Mouse (Mus musculus) forebrain, embryonic 10.5 days (tissue): ENCODE data around the gene Bpifb1. TPM values are rescaled to one million over a fixed set of nuclear protein-coding genes. Genes with fewer than 3 reads are reported as not detected.

Experiments
- DNase-seq: peaks from one replicate; pipeline ENCODE4 v3.0.0-alpha.2; 2017; ENCODE audit warnings: low spot score; ENCODE audit errors: extremely low spot score
- H3K27ac ChIP-seq: fragments of 300-500 bp; sonication (generic); 2 replicates; pipeline ENCODE4 v1.5.1; 2016; ENCODE audit warnings: mild to moderate bottlenecking
- H3K27me3 ChIP-seq: fragments of 300-500 bp; sonication (generic); 2 replicates; pipeline ENCODE4 v1.6.1; 2016; ENCODE audit warnings: mild to moderate bottlenecking; ENCODE audit not compliant: poor library complexity, severe bottlenecking
- H3K36me3 ChIP-seq: fragments of 300-500 bp; sonication (generic); replicated peaks from 2 replicates; pipeline ENCODE4 v1.6.1; 2016; ENCODE audit warnings: mild to moderate bottlenecking, moderate library complexity
- H3K4me1 ChIP-seq: fragments of 300-500 bp; sonication (generic); 2 replicates; pipeline ENCODE4 v1.6.1; 2016
- H3K4me3 ChIP-seq: fragments of 300-500 bp; sonication (generic); 2 replicates; pipeline ENCODE4 v1.5.1; 2016; ENCODE audit warnings: mild to moderate bottlenecking, moderate library complexity
- H3K9me3 ChIP-seq: fragments of 300-500 bp; sonication (generic); 2 replicates; pipeline ENCODE4 v1.6.1; 2016; ENCODE audit warnings: mild to moderate bottlenecking, moderate library complexity
- WGBS: fragments of 180-500 bp; shearing (Covaris S2); methylation state at CpG from one replicate; pipeline ENCODE4 v1.1.7; 2016; 5-methylcytosine and 5-hydroxymethylcytosine counted together
- polyA plus RNA-seq: library from polyadenylated mRNA; unstranded; fragments of >200 nt; fragmentation: Nextera tagmentation; extraction: Ambion mirVana; gene quantifications from 2 replicates; pipeline ENCODE4 v1.2.1, GENCODE M21; 2016

Gene Bpifb1
- polyA plus RNA-seq, 1 experiment from 2014 or later = not detected

DNA sequence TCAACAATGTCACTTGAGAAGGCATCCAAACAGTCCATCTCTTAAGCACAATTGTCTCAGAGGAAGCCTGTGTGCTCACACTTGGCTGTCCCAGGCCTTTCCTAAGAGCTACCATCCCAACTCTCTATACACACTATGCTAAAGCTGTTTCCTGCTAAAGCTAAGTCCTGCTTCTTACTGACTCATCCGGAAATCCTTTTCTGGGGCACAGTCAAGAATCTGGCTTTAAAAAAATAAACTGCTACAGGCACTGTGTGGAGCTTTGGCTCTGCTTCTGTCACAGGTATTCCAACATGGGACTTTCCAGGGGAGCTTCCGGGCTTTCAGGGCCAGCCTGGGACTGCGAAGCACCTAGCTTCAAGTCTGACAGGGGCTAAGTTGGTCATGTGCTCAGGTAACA is 4.9 kb upstream of the Bpifb1 start:
- 82% methylated on average over 3 of the region's 3 CpGs for WGBS
- no peak for DNase-seq
- H3K27ac ChIP-seq = no peak overlapping the region

DNA sequence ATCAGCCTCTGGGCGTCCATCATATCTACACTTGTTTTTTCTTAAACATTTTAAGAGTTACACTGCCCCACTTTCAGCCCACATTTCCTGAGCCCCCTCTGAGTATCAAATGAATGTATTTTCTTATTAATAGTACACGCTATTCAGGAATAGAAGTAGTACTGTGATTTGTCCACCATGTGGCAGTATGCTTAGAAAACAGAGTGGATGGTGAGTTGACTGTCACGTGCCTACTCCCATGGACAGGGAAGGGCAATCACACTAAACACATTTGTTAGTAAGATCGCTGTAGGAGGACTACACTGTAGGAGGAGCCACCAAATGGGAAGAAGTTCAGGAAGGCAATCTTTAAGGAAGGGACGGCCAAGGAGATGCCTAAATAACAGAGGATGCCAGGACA is 3.1 kb upstream of the Bpifb1 start:
- Histone ChIP-seq H3K27me3 (no peaks in the 10 kb centered on the region), H3K36me3 (no peaks in the 10 kb centered on the region), H3K27ac (no peak overlapping the region), H3K4me1 (0 out of 2 replicates have a peak, but pooled peaks cover 3% of the 10 kb centered on the region), H3K9me3 (no peaks in the 10 kb centered on the region), H3K4me3 (no peak overlapping the region)
- 50% methylated on average over 5 of the region's 5 CpGs for WGBS
- DNase-seq = no peak

More for the DNA sequence above, 4.9 kb upstream of the Bpifb1 start:
- Histone ChIP-seq H3K27me3 (no peaks in the 10 kb centered on the region), H3K4me3 (no peak overlapping the region), H3K9me3 (no peaks in the 10 kb centered on the region), H3K4me1 (0 out of 2 replicates have a peak, but pooled peaks cover 3% of the 10 kb centered on the region), H3K36me3 (no peaks in the 10 kb centered on the region)

DNA sequence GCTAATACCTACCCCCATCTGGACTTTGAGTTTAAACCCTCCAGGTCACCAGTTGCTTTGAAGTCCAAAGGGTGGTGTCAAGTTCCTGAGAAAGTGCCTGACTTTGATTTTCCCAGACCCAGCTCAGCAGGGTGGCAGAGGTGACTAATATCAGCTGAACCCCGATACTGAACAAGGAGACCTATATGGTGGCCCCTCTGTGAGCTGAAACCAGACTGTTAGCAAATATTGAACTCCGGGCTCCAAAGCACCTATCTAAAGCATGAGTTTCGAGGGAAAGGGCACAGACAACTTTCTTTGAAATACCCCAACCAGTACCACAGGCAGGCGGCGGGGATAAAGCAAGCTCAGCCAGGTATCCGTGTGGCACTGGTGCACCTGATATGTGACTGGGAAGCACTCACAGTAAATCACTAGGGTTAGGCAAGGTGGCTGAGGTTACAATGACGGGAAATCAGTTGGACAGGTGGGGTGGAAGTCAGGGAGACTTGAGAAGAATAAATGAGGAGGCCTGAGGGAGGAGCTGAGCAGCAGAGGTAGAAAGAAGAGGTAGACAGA is 662 bp upstream of the Bpifb1 start:
- H3K9me3 ChIP-seq = no peaks in the 10 kb centered on the region
- no peak overlapping the region for H3K4me3 ChIP-seq
- no peaks in the 10 kb centered on the region for H3K36me3 ChIP-seq
- H3K27me3 ChIP-seq = no peaks in the 10 kb centered on the region
- no peak for DNase-seq
- 0 out of 2 replicates have a peak, but pooled peaks cover 3% of the 10 kb centered on the region for H3K4me1 ChIP-seq
- 90% methylated on average over 7 of the region's 7 CpGs for WGBS
- no peak overlapping the region for H3K27ac ChIP-seq

DNA sequence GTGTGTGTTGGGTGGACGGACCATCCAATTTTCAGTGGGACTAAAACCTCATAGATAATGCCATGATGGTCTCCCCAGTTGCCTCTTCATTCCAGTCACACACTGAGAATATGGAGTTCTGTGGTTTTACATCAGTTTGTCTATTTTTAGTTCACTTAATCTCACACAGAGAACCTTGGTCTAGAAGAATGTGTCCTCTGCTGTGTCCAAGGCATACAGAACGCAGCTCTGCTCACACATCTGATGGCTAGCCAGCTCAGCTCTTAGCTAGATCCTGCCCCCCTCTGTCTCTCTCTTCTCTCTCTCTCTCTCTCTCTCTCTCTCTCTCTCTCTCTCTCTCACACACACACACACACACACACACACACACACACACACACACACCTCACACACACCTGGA is 1.5 kb downstream of the Bpifb1 start:
- Histone ChIP-seq H3K27me3 (no peaks in the 10 kb centered on the region), H3K4me1 (0 out of 2 replicates have a peak, but pooled peaks cover 3% of the 10 kb centered on the region), H3K9me3 (no peaks in the 10 kb centered on the region), H3K4me3 (no peak overlapping the region), H3K27ac (no peak overlapping the region), H3K36me3 (no peaks in the 10 kb centered on the region)
- WGBS = 85% methylated on average over 2 of the region's 2 CpGs
- no peak for DNase-seq

DNA sequence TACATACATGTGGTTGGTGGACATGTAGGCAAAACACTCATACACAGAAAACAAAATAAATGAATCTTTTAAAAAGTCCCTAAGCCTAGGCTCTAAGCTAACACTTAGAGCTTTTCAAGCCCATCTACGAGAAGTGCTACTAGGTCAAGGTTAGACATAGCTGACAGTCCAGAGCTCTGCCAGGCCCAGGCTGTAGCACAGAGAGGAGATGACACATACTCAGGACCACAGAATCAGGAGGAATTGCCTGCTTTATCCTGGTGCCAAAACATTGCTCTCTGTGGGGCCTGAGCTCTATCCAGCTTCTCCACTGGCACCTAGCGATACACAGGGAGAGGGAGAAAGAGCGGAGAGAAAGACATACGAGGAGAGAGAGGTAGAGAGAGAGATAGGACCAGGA is 2.5 kb downstream of the Bpifb1 start:
- 92% methylated on average over 4 of the region's 4 CpGs for WGBS
- Histone ChIP-seq H3K4me1 (0 out of 2 replicates have a peak, but pooled peaks cover 3% of the 10 kb centered on the region), H3K27ac (no peak overlapping the region), H3K9me3 (no peaks in the 10 kb centered on the region), H3K27me3 (no peaks in the 10 kb centered on the region), H3K36me3 (no peaks in the 10 kb centered on the region), H3K4me3 (no peak overlapping the region)
- DNase-seq = no peak

DNA sequence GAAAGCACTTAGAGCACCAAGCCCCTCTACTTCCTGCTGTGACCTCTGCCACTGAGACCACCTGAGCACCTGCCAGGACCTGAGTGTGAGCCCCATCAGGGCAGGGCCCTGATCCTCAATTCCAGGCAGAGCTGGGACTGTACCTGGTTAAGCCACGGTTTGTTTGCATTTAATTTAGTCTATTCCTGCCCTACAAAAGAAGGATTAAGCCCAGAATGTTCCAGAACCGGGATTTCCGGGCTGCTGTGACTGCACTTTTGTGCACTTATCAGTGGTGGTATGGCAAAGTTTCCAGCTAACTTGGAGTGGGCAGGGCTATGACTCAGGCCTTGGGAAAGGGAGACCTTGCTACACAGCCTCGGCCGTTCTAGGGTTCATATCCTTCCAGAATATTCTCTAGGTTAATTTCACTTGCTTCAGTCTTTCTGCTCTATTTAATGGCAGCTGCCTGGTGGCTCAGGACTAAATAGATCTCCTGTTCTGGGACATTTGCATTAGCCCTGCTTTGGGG is 3.4 kb downstream of the Bpifb1 start:
- H3K4me1 ChIP-seq = 0 out of 2 replicates have a peak, but pooled peaks cover 3% of the 10 kb centered on the region
- H3K27me3 ChIP-seq = no peaks in the 10 kb centered on the region
- no peaks in the 10 kb centered on the region for H3K36me3 ChIP-seq
- H3K4me3 ChIP-seq = no peak overlapping the region
- H3K9me3 ChIP-seq = no peaks in the 10 kb centered on the region
- no peak overlapping the region for H3K27ac ChIP-seq
- DNase-seq = no peak
- 74% methylated on average over 5 of the region's 5 CpGs for WGBS

DNA sequence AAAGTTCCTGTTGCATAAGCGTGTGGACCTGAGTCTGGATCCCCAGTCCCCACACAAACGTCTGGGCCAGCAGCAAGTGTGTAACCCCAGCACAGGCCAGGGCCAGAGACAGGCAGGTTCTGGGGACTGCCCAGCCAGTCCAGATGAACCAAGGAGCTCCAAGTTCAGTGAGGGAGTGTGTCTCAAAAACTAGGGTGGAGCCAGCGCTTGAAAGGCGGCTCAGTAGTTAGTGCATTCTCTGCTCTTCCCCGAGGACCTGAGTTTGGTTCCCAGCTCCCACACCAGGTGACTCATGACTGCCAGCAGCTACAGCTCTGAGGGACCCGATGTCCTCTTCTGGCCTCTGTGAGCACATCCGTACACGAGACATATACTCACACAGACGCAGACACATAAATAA is 6.4 kb downstream of the Bpifb1 start:
- Histone ChIP-seq H3K4me3 (no peak overlapping the region), H3K4me1 (0 out of 2 replicates have a peak, but pooled peaks cover 3% of the 10 kb centered on the region), H3K36me3 (no peaks in the 10 kb centered on the region), H3K9me3 (no peaks in the 10 kb centered on the region), H3K27me3 (no peaks in the 10 kb centered on the region), H3K27ac (no peak overlapping the region)
- WGBS = 87% methylated on average over 9 of the region's 9 CpGs
- no peak for DNase-seq

DNA sequence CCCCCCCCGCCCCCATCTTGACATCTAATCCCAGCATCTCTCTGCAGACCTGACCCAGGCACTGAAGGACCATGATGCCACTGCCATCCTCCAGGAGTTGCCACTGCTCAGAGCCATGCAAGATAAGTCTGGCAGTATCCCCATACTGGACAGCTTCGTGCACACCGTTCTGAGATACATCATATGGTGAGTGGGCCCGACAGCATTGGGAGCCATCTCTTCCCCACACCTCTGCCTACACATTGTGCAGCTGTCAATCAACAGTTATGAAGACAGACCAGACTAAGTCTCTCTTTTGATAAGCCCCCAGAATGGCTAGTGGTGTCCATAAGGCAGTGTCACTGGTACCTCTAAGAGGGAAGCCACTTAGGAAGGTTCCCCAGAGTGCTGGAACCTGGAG is 14.0 kb downstream of the Bpifb1 start:
- 96% methylated on average over 4 of the region's 4 CpGs for WGBS
- no peaks in the 10 kb centered on the region for H3K27me3 ChIP-seq
- no peak overlapping the region for H3K4me3 ChIP-seq
- no peak overlapping the region for H3K27ac ChIP-seq
- H3K36me3 ChIP-seq = no peaks in the 10 kb centered on the region
- no peaks in the 10 kb centered on the region for H3K9me3 ChIP-seq
- DNase-seq = no peak
- H3K4me1 ChIP-seq = 0 out of 2 replicates have a peak, but pooled peaks cover 3% of the 10 kb centered on the region

DNA sequence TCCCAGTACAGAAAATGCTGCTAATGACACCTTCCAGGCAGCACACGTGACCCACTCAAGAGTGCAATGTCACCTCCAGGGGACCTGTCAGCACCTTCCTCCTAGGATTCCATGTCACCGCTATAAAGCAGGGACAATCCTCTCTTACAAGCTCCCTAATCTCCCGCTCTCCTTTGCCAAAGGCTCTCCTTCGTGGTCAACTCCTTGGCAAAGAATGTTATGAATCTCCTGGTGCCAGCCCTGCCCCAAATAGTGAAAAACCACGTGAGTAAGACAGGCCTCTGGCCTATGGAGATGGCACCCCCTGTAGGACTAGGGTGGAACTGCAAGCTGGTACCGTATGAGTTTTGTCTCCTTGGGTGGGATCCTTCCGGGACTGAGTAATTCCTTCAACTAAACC is 16.3 kb downstream of the Bpifb1 start:
- Histone ChIP-seq H3K27me3 (no peaks in the 10 kb centered on the region), H3K36me3 (no peaks in the 10 kb centered on the region), H3K9me3 (no peaks in the 10 kb centered on the region), H3K27ac (no peak overlapping the region), H3K4me3 (no peak overlapping the region), H3K4me1 (no peaks in the 10 kb centered on the region)
- no peak for DNase-seq
- WGBS = 60% methylated on average over 7 of the region's 7 CpGs

DNA sequence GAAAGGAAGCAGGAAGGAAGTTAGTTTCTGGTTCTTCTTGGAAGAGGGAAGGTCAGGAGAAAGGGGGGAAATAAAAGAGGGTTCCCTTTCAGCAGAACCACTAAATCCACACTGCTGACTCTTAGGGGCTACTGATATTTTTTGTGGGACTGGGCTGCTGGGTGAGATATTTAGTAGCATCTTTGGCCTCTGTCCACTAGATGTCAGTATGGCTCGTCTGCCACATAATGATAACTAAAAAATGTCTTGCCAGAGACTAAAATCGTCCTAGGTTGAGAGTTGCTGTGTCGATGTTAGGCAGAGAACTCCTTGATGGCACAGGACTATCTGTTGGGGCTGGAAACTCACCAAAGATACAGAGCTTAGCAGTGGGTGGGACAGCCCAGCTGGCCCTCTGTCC is 18.5 kb downstream of the Bpifb1 start:
- H3K9me3 ChIP-seq = no peaks in the 10 kb centered on the region
- H3K4me3 ChIP-seq = no peak overlapping the region
- H3K27ac ChIP-seq = no peak overlapping the region
- H3K4me1 ChIP-seq = no peaks in the 10 kb centered on the region
- H3K36me3 ChIP-seq = no peaks in the 10 kb centered on the region
- DNase-seq = no peak
- H3K27me3 ChIP-seq = no peaks in the 10 kb centered on the region
- WGBS = 27% methylated on average over 3 of the region's 3 CpGs

DNA sequence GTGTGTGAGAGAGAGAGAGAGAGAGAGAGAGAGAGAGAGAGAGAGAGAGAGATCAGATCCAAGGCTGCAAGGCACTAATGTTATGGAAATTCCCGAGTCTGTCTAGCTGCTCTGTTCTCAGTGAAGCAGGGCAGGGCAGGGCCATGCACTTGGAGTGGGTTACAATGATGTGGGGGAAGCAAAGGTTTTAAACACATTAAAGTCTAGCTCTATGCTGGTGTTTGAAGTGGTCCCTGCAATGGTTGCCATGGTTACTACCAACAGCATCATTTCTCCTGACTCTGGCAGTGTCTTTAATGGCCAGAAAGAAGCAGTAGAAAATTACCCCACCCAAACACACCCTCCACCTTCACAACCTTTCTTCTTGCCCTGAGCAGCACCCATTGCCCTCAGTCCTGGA is 20.5 kb downstream of the Bpifb1 start:
- H3K4me1 ChIP-seq = no peaks in the 10 kb centered on the region
- no peak overlapping the region for H3K27ac ChIP-seq
- H3K4me3 ChIP-seq = no peak overlapping the region
- no peaks in the 10 kb centered on the region for H3K9me3 ChIP-seq
- WGBS = 71% methylated on average over 1 of the region's 1 CpGs
- no peaks in the 10 kb centered on the region for H3K36me3 ChIP-seq
- DNase-seq = no peak
- H3K27me3 ChIP-seq = no peaks in the 10 kb centered on the region

DNA sequence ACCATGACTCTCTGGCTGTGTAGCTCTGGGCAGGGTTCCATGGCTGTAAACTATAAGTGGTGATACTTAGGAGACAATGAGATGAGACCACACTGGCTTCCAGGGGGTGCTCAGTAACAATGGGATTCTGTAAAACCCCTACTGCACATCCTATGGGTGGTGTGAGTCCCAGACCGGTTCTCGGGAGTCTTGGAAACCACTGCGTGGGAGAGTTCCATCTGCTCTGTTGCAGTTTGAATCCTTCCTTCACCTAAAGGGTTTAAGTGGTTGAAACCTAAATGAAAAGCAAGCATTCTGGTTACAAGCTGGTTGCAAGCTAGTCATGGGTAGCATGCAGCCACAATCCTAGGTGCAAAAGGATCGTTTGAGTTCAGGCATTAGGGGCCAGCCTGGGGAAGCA is 21.3 kb downstream of the Bpifb1 start:
- Histone ChIP-seq H3K36me3 (no peaks in the 10 kb centered on the region), H3K27me3 (no peaks in the 10 kb centered on the region), H3K4me1 (no peaks in the 10 kb centered on the region), H3K4me3 (no peak overlapping the region), H3K9me3 (no peaks in the 10 kb centered on the region), H3K27ac (no peak overlapping the region)
- DNase-seq = no peak
- WGBS = 87% methylated on average over 4 of the region's 4 CpGs

DNA sequence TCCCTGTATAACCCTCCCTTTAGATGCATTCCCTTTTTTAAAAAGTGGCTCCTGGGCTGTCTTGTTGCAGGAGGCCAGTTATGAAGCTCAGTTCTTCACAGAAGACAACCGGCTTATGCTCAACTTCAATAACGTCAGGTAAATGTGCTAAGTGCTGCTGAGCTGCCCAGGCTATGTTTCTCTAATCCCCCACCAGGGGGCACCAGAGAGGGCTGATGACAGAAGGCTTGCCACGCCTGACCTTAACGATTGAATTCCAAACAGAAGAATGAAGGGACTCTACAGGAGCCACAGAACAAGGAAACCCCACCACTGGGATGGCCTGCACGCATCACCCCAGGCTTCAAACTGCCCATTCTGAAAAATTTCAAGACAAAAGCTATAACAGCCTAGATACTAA is 24.6 kb downstream of the Bpifb1 start:
- 17% methylated on average over 5 of the region's 5 CpGs for WGBS

DNA sequence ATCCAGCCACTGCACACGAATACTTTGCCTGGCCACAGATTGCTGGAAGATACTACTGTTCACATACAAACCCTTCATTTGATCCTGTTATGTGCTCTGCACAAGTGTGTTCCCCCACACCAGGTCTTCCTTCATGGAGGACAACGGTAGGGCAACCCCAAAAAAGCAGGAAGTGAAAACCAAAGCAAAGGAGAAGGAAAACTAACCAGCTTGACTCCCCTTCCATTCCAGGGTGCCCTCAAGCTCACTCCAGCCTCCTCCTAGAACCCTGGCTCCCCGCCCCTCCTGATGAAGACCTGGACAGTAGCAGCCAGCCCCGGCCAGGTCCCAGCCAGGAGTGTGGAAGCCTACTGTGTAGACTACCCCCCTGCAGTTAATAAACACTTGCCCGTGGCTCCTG is 29.3 kb downstream of the Bpifb1 start:
- Histone ChIP-seq H3K27me3 (no peaks in the 10 kb centered on the region), H3K4me3 (no peak overlapping the region), H3K4me1 (peaks cover 23% of the 10 kb centered on the region), H3K36me3 (no peaks in the 10 kb centered on the region), H3K9me3 (no peaks in the 10 kb centered on the region), H3K27ac (no peak overlapping the region)
- no peak for DNase-seq
- 82% methylated on average over 5 of the region's 5 CpGs for WGBS

More for the DNA sequence above, 24.6 kb downstream of the Bpifb1 start:
- Histone ChIP-seq H3K27me3 (no peaks in the 10 kb centered on the region), H3K36me3 (no peaks in the 10 kb centered on the region), H3K27ac (no peak overlapping the region), H3K9me3 (no peaks in the 10 kb centered on the region), H3K4me1 (no peaks in the 10 kb centered on the region), H3K4me3 (no peak overlapping the region)
- peak; percentile 70 for DNase-seq
